Mouse (Mus musculus) embryo, embryonic 9.5 days (tissue): ENCODE data around the gene Baiap2l1.
"Not testable (repeated sequence)": the region's sequence is repeated elsewhere in the genome, so short reads cannot be mapped to it uniquely, and the experiment has no call there.

Source experiments
- DNase-seq: peaks from one replicate; pipeline ENCODE4 v3.0.0-alpha.2; 2017; ENCODE audit errors: extremely low spot score

Gene Baiap2l1

DNA sequence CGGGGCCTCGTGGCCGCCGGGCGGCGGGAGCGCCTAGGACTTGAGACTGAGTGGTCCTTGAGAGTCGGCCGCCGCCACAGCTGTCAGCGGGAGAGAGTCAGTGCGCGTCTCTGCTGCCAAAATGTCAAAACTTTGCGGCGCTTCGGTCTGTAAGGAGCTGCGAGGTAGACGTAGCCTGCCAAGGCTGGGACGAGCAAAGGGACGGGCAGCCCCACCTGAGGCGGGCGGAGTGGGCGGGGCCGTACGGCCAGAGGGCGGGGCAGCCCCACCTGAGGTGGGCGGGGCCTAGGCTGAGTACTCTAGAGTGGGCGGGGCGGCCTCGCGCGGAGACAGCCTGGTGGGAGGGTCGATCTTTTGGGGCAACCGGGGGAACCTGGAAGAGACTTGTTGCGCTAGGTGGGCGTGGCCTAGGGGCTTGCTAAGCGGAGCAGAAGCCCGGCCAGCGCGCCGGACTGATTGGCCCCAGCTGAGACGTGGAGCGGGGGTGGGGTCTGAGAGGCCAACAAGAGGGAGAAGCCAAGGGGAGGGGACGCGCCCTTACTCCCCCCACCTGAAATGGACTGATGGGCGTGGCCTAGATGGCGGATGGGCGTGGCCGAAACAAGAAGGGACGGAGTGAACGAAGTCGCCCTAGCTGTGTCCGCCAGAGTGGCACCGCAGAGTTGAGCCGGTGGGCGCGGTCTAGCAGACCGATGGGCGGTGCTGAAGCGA is at the start of gene Baiap2l1:
Baiap2l1 (minus strand) TSS at position 232 of the 711 bp plus-strand sequence.
- DNase-seq: peak; percentile 98

DNA sequence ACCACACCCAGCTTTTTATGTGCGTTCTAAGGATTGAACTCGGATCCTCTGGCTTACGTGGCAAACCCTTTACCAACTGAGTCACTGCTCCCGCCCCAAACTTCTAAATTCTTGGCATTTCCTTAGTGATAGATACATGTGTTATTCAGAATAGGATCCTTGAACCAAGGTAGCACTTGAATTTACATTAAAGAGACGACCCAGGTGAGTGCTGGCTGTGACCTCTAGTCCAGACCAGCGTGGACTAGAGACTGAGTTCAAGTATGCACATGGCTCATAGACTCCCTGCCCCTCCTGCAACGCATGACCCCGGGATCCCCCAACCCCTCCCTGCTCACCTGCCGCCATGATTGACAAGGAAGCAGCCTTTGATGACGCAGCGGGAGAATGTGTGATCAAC is 48.3 kb upstream of the Baiap2l1 start:
- no peak for DNase-seq

DNA sequence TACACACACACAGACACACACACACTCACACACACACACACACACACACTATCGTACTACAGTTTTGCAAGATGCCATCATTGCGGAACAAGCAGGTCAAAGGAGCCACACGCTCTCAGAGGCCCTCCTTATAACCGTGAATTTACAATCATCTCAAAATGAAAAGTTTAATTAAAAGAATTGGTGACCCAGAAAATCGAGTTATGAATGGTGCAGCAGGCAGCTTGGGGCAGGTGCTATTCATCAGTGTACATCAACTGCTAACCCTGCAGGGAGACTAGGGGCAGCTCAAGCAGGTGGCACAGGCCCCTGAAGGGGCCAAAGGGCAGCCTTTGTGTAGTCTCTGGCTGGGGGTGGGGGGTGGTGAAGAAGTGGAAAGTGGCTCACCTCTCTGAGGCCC is 42.9 kb upstream of the Baiap2l1 start:
- DNase-seq: no peak

DNA sequence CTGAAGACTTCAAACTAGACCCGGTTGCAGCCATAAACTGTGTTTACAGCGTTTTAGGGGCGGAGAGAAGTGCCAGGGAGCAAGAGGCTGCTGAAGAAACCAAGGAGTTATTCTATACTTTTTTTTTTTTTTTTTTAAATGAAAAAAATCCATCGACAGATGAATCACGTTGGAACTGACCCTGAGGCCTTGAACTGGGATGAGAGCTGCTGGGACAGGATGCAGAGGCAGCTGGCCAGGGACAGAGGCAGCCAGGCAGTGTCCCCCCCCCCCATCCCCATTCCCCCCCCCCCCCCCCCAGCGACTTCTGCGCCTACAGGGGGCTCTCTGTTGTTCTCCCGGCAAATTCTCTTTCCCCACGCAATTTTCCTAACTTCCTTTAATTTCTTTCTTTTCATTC is 39.7 kb upstream of the Baiap2l1 start:
- DNase-seq: no peak

DNA sequence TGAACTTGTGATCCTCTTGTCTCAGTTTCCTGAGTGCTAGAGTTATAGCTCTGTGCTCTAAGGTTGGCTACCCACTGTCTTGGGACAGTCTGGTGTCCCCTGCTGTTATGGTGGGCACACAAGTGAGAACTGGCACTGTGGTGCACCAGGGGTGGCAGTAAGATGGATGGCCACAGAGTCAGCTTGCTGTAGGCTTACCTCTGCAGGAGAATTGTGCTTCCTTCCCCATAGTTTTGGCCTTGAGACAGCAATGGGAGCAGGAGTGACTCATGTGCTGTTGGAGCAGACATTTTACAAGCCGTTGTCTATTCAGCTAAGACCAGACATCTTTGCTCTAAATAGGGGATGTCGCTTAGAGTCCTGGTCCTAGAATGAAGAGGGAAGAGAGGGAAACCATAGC is 36.2 kb upstream of the Baiap2l1 start:
- no peak for DNase-seq

DNA sequence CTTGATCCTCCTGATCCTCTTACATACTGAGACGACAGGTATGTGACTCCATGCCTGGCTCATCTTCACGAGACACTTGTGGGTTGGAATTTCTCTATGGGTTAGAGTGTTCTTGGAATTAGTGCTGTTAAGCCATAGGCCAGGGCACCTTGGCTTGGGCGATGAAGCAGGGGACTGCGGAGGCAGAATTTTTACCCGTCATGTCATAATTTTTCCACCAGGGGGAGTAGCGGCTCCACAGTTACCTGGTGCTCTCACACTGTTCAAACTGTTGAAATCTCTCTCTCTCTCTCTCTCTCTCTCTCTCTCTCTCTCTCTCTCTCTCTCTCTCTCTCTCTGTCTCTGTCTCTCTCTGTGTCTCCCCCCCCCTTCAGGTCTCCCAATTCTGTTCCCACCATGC is 29.9 kb upstream of the Baiap2l1 start:
- peak; percentile 70 for DNase-seq

DNA sequence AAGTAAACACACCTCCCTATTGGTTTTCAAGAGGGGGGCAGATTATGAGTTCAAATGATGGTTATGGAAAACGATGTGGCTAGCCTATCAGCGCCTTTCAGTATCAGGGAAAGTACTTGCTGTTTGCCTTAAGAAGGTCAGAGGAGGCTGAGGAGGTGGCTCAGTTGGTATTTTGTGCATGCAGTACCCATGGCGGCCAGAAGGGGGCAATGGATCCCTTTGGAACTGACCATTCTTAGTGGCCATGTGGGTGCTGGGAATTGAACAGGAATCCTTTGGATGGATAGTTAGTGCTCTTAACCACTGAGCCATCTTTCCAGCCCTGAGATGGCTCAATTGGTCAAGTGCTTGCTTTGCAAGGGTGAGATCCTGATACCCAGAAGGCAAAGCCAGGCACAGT is 26.0 kb upstream of the Baiap2l1 start:
- DNase-seq: no peak

DNA sequence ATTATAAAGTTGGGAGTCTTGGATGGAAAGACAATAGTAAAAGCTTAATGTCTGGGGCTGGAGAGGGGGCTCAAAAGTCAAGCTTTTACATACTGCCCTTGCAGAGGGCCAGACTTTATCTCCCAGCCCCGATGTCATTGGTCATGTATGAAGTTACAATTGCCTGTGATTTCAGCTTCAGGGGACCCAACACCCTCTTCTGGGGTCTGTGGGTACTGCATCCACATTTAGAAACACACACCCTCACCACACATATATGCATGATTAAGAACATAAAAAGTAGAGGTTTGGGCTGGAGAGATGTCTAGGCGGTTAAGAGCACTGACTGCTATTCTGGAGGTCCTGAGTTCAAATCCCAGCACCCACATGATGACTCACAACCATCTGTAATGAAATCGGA is 23.9 kb upstream of the Baiap2l1 start:
- no peak for DNase-seq

DNA sequence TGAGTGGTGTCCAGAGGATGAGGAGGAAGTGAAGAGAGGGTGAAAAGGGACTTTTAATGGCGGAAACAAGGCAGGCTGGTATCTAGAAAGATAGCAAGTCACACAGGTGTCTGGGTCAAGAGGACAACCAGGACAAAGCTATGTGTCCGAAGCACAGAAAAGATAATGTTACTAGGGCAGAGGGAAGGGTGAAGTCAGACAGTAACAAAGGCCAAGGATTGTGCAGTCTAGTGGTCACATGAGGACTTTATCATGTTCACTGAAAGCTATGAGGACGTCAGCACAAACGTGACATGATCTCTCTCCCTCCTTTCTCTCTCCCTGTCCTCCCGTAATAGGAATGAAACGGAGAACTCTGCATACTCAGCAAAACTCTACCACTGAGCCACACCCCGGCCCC is 22.8 kb upstream of the Baiap2l1 start:
- no peak for DNase-seq

DNA sequence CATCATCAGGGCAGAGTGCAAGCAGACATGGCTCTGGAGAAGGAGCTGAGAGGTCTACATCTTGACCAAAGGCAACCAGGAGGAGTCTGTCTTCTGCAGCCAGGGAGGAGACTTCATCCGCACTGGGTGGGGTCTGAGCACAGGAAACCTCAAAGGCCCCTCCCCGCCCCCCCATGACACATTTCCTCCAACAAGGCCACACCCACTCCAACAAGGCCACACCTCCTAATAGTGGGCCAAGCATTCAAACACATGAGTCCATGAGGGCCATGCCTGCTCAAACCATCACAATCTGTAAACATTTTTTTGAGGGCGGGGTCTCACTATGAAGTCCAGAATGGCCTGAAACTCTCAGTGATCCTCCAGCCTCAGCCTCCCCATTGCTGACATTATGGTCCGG is 21.5 kb upstream of the Baiap2l1 start:
- no peak for DNase-seq

DNA sequence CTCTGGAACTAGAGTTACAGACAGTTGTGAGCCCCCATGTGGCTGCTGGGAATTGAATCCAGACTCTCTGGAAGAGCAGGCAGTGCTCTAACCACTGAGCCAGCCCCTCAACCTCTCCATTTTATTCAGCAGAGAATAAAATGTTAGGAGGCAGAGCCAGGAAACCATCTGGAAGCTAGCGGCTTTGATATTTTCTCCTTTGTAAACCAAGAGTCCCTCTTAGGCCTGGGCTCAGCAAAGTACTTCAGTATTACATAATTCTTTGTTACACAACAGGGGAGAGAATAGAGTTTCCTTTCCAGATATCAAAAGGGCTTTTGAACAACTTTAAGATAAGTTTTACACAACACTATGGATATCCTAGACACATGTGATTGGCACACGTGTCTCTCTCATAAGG is 15.0 kb upstream of the Baiap2l1 start:
- DNase-seq: no peak

DNA sequence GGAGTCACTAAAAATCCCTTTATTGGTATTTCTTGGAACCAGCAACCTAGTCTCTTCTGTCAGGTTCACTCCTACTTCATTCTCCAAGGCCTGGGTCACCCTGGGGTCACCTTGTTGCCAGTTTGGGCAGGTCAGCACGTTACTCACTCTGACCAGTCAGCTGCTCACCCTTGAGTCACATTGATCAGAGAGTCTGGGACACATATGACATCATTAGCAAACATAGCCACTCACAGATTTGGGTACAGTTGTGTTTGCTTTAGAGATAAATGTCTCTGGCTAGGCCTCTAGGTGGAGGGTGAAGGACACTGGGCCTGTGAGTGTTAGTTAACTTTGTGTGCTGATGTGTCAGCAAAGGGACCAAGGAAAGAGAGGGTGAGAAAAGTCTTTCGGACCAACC is 14.3 kb upstream of the Baiap2l1 start:
- no peak for DNase-seq

DNA sequence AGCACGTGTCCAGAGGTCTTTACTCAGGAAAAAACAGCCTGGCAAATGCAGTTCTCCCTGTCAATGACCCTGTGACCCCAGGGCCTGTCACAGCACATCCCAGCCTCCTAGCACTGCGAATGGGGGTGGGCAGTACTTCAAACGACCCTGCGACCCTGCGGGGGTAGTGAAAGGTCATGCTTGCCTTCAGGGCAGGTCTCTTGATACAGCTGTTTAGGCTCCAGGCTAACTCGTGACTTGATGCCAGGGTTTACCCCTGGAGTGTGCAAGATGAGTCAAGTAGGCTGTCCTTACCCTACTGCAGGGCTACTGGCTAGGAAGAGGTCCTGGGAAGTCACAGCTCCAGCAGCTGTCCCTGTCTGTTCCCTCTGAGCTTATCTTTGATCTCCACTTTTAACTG is 13.1 kb upstream of the Baiap2l1 start:
- peak; percentile 83 for DNase-seq

DNA sequence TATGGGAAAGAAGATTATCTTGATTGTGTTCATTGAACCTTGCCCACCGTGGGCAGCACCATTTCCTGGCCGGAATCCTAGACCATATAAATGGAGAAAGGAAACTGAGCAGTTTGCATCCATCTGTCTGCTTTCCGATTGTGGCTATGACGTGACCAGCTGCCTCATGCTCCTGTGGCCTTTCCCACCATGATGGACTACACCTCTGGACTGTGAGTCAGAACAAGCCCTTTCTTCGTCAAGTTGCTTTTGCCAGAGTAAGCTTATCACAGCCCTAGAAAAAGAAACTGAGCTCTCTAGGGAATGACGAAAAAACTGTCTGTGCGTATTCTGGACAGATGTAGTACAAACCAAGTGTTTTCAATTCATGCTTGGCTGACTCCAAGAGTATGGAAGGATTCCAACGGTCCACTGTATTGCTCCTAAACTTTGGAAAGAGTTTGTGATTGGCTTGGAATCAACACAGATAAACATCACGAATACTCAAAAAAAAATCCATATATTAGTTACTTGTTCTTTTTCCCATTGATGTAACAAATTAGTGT is 10.8 kb upstream of the Baiap2l1 start:
- DNase-seq: no peak

DNA sequence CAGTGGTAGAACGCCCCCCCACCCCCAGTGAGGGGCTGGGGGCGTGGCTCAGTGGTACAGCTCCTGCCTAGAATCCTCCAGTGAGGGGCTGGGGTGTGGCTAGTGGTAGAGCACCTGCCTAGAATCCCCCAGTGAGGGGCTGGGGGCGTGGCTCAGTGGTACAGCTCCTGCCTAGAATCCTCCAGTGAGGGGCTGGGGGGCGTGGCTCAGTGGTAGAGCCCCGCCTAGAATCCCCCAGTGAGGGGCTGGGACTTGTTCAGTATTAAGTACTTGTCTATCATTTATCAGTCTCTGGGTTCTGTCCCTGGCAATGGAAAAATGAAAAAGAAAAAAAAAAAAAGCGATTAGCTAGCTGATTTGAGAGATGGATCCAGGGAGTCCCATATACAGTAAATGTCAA is 8.6 kb upstream of the Baiap2l1 start:
- not testable (repeated sequence) for DNase-seq

DNA sequence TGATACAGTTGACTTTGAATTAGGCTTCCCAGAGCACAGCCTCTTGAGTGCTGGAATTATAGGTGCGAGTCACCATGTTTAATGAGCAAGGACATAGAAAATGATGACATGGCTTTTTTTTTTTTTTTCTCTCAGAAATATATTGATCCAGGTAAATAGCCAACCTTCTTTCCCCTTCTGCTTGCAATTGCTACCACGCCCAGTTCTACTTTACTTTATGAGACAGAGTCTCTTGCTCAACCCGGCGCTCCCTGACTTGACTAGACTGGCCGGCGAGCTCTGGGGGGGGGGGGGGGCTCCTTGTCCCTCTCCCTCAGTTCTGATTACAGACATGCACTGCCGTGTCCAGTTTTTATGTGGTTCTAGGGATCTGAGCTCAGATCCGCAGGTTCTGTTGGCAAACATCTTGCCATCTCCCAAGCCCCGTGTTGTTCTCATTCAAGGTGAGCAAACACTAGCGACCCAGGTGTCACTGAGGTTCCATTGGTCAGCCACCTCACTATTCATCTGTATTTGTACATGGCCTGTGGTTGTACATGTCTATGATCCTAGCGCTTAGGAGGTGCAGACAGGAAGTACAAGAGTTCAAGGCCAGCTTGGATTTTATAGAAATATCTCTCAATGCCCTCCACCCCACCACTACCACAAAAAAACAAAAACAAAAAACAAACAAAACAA is 6.9 kb upstream of the Baiap2l1 start:
- no peak for DNase-seq

DNA sequence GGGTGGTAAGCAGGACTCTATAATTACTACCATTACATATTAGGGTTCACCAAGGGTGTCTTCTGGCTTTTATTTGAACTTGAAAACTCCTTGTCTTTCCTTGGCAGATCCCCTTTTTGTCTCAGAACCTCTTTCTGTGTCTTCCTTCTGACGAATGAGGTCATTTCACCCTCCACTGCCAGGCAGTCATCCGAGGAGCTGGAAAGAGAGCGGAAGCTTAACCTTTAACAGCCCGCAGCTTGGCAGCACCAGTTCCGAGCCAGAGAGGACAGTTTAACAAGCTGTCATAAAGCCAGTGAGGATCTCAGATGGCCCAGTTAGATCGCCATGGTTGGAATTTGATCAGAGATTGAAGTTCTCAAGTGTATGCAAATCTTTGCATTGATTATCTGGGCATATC is 2.4 kb upstream of the Baiap2l1 start:
- DNase-seq: no peak

DNA sequence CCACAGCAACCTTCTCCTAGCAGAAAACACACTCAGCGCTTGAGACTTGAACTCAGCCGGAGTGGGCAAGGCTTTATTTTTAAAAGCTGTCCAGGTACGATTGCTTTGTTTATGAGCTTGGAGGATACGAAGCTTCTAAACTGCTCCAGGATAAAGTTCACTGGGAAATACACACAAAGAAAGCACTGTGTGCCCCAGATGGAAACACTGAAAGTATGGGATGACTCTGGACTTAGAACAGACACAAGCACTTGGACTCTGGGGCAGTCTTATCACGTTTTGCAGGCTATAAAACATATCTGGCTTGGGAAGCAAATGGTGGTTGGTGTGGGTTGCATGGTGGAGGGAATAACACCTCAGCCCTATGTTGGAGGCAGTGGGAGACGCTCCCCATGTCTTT is 2.0 kb upstream of the Baiap2l1 start:
- no peak for DNase-seq

DNA sequence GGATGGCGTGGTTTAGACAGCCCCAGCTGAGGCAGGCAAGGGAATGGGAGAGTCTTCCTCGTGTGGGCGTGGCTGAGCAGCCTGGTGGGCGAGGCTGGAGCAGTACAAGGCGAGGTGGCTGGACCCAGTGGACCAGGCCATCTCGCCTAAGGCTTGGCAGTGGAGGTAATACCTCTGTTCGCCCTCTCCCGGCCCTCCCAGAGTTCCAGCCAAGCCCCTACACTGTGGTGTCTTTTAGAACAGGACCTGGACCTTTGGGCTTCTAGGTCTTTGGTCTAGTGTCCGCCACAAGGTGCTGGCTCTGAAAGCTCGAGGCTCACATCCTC is 643 bp upstream of the Baiap2l1 start:
- no peak for DNase-seq

DNA sequence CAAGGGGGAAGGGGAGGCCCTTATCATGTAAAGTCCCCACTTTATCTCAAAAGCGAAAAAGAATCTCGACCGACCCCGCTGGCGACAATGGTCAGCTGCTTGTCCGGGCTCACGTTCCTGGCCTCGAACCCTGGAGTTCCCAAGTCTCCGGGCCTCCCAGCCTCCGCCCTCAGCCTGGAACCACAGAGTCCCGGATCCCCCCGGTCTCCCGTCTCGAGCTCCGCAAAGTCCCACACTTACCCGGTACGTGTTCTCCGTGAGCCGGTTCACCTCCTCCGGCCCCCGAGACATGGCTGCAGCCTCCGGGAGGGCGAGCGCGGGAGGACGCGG is 396 bp downstream of the Baiap2l1 start:
- DNase-seq: no peak

DNA sequence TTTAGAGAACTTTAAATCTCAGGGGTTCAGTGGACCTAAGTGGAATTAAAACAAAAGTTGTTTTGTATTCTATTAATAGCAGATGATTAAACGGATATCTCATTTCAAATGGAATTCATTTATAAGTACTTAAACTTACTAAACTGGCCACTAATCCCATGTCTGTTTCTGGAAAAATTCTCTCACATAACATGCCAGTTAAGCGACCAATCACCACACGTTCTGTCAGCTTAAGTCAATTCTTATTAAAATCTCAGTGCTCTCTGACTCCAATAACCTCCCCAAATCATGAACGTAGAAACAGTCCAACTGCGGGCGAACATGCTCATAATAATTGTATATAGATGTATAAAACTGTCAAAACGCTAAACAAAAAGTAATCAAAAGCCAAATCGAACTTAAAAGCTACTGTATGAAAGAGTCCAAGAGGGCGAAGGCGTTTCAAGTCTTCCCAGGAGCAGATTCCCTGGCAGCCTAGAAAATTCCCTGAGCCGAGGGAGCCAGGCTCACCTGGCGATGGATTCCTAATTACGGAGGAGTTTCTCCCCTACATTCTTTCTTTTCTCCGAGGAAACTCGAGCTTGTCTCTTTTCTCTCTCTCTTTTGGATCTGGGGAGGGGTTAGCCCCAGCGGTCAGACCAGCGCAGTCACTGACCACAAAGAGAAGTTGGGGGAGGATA is 996 bp downstream of the Baiap2l1 start:
- no peak for DNase-seq

DNA sequence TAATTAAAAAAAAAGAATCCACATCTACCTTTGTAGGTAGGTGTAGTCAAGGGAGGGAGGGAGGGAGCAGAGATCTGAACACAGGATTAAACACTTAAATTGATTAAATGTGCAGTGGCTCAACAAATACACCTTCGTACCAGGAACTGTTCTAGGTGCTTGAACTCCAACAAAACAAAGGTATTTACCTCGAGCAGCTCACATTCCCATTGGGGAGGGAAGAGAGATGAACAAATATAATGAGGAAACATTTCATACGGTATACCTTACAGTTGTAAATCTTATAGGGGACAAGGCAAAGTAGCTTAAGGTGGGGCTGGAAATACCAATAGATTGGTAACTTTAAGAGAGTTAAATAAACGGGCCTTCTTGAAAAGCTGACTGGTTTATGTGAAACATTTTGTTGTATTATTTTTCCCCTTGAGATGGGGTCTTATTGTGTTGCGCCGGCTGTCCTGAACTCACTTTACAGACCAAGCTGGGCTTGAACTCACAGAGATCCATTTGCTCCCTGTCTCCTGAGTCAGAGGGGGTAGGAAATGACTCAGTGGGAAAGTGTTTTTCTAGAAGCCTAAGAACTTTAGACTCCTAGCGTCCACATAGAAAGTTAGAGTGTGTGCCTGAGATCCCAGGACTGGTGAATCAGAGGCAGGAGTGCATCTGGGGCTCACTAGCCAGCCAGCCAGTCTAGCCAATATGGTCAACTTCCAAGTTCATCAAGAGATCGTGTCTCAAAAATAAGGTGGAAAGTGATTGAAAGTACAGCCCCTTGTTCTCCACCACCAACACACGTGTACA is 5.5 kb downstream of the Baiap2l1 start:
- DNase-seq: no peak
